Mouse (Mus musculus) testis, adult 2 months (tissue): ENCODE measurements around the gene Dner.

Experiments used
- CTCF ChIP-seq: fragments of 200-500 bp; IDR thresholded peaks from 2 replicates; pipeline ENCODE4 v1.5.1; 2012; ENCODE audit warnings: low read depth, mild to moderate bottlenecking, inconsistent platforms, low read length, moderate library complexity; ENCODE audit not compliant: control insufficient read depth, insufficient read depth, insufficient replicate concordance
- POLR2A ChIP-seq: fragments of 200-500 bp; IDR thresholded peaks from 2 replicates; pipeline ENCODE4 v1.6.1; 2012; ENCODE audit warnings: low read depth, mild to moderate bottlenecking, inconsistent platforms, low read length, moderate library complexity; ENCODE audit not compliant: control insufficient read depth

DNA sequence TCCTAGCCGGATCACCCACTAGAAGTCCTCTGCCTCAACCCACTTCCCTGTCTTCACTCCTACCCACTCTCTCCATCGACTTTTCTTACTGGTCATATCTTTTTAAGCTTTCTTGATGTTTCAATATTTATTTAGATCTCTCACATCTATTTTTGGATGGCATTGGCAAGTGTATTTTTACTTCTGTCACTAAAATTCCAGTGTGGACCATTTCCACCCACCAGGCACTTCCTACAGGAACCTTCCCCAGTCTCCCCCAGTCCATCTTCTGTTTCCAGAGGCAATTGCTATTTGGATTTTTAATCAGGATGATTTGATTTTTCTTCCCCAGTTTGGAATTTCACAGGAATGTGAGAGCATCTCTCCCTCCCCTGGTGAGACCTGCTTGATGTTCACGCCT, 329.5 kb downstream of the Dner start:
- no peak for TF ChIP-seq POLR2A
- TF ChIP-seq CTCF, result no peak
